Mouse (Mus musculus) embryonic facial prominence, embryonic 15.5 days (tissue): ENCODE results near the gene Bcar3. TPM values are rescaled to one million over a fixed set of nuclear protein-coding genes. Genes with fewer than 3 reads are reported as not detected.

ENCODE experiments used
- ATAC-seq: fragments of 200-750 bp; cut with Nextera tagmentation; 2 replicates; pipeline ENCODE4 v1.8.0; 2017; ENCODE audit warnings: low read depth, moderate TSS enrichment; ENCODE audit not compliant: insufficient number of reproducible peaks, low FRiP score, low TSS enrichment
- H3K27ac ChIP-seq: fragments of 300-500 bp; sonication (generic); replicated peaks from 2 replicates; pipeline ENCODE4 v1.5.1; 2015; ENCODE audit warnings: mild to moderate bottlenecking, inconsistent platforms
- H3K27me3 ChIP-seq: fragments of 300-500 bp; sonication (generic); 2 replicates; pipeline ENCODE4 v1.6.1; 2015; ENCODE audit warnings: inconsistent platforms
- H3K36me3 ChIP-seq: fragments of 300-500 bp; sonication (generic); 2 replicates; pipeline ENCODE4 v1.6.1; 2015; ENCODE audit warnings: mild to moderate bottlenecking, inconsistent platforms
- H3K4me1 ChIP-seq: fragments of 300-500 bp; sonication (generic); 2 replicates; pipeline ENCODE4 v1.6.1; 2015; ENCODE audit warnings: inconsistent platforms
- H3K4me2 ChIP-seq: fragments of 300-500 bp; sonication (generic); replicated peaks from 2 replicates; pipeline ENCODE4 v1.6.1; 2015; ENCODE audit warnings: mild to moderate bottlenecking, inconsistent platforms
- H3K4me3 ChIP-seq: fragments of 300-500 bp; sonication (generic); replicated peaks from 2 replicates; pipeline ENCODE4 v1.5.1; 2015; ENCODE audit warnings: mild to moderate bottlenecking, inconsistent platforms
- H3K9ac ChIP-seq: fragments of 300-500 bp; sonication (generic); 2 replicates; pipeline ENCODE4 v1.6.1; 2015; ENCODE audit warnings: inconsistent platforms
- H3K9me3 ChIP-seq: fragments of 300-500 bp; sonication (generic); replicated peaks from 2 replicates; pipeline ENCODE4 v1.6.1; 2016; ENCODE audit warnings: inconsistent platforms
- WGBS: fragments of 180-500 bp; shearing (Covaris S2); methylation state at CpG from one replicate; pipeline ENCODE4 v1.1.7; 2015; 5-methylcytosine and 5-hydroxymethylcytosine counted together
- polyA plus RNA-seq: library from polyadenylated mRNA; unstranded; fragments of >200 nt; fragmentation: Nextera tagmentation; extraction: Ambion mirVana; gene quantifications from 2 replicates; pipeline ENCODE4 v1.2.1, GENCODE M21; 2015

The Bcar3 gene
- polyA plus RNA-seq, 1 experiment from 2014 or later, result 12.6 TPM

DNA sequence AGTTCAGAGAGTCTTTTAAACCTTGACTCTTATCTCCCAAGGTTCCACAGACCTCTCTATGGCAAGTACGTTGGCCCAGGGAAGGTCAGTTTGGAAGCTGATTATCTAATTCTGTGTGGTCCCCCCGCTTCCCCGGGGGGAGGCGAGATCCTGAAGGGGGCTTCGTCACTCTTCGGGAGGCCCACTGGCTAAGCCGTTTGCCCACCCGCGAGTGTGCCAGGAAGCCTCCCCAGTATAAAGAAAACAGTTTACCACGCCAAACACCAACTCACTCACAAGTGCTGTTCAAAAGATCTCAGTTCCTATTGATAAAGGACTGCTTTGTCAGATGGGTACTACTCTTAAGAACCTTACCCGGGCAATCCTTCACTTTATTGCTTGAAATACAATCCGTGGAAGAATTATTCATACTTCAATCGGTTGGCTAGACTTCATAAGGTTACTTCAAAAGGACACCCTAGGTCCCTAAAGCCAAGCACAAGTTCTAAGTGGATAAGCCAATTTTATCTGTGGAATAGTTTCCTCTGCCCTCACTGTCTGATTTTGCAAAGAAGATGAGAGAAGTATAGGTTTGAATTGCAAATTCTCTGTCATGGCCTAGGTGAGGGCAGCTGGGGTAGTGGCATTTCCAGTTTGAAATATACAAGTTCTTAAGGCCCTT lies 127.2 kb downstream of the Bcar3 start:
- no peak for ATAC-seq
- Histone ChIP-seq H3K27ac (no peak overlapping the region), H3K27me3 (no peaks in the 10 kb centered on the region), H3K4me2 (peak overlapping the region; percentile 94), H3K36me3 (no peaks in the 10 kb centered on the region), H3K4me3 (peak overlapping the region; percentile 74), H3K9me3 (no peaks in the 10 kb centered on the region), H3K4me1 (peaks cover 19% of the 10 kb centered on the region), H3K9ac (no peak overlapping the region)
- WGBS, result 22% methylated on average over 13 of the region's 13 CpGs

- ATAC-seq, result no peak
- H3K4me2 ChIP-seq, result 0 out of 2 replicates have a peak overlapping the region, but pooled peaks have one; percentile 94
- H3K9ac ChIP-seq, result no peak overlapping the region
- 0 out of 2 replicates have a peak overlapping the region, but pooled peaks have one; percentile 74 for H3K4me3 ChIP-seq
- no peak overlapping the region for H3K27ac ChIP-seq
- peaks cover 19% of the 10 kb centered on the region for H3K4me1 ChIP-seq
- H3K27me3 ChIP-seq, result no peaks in the 10 kb centered on the region
- WGBS, result 72% methylated on average over 7 of the region's 7 CpGs
- no peaks in the 10 kb centered on the region for H3K36me3 ChIP-seq
- no peaks in the 10 kb centered on the region for H3K9me3 ChIP-seq
Measured at GRCm38 (mm10) chr3:122421802-122422201, 127.9 kb downstream of the Bcar3 start.

- no peak for ATAC-seq
- no peak overlapping the region for H3K9ac ChIP-seq
- H3K36me3 ChIP-seq, result peaks cover under 1% of the 10 kb centered on the region; the same call in 1 of the 2 replicates
- no peaks in the 10 kb centered on the region for H3K9me3 ChIP-seq
- H3K4me2 ChIP-seq, result no peak overlapping the region
- H3K27ac ChIP-seq, result no peak overlapping the region
- H3K4me1 ChIP-seq, result peaks cover 19% of the 10 kb centered on the region
- 82% methylated on average over 7 of the region's 7 CpGs for WGBS
- H3K27me3 ChIP-seq, result no peaks in the 10 kb centered on the region
- H3K4me3 ChIP-seq, result no peak overlapping the region
Measured at GRCm38 (mm10) chr3:122422276-122422675, 128.3 kb downstream of the Bcar3 start.

- H3K36me3 ChIP-seq, result peaks cover 2% of the 10 kb centered on the region; the same call in 1 of the 2 replicates
- no peaks in the 10 kb centered on the region for H3K9me3 ChIP-seq
- no peak overlapping the region for H3K27ac ChIP-seq
- no peak for ATAC-seq
- no peak overlapping the region for H3K9ac ChIP-seq
- no peak overlapping the region for H3K4me2 ChIP-seq
- H3K27me3 ChIP-seq, result no peaks in the 10 kb centered on the region
- H3K4me3 ChIP-seq, result no peak overlapping the region
- peaks cover 18% of the 10 kb centered on the region for H3K4me1 ChIP-seq
- WGBS, result 87% methylated on average over 7 of the region's 7 CpGs
Measured at GRCm38 (mm10) chr3:122423643-122424042, 129.7 kb downstream of the Bcar3 start.

DNA sequence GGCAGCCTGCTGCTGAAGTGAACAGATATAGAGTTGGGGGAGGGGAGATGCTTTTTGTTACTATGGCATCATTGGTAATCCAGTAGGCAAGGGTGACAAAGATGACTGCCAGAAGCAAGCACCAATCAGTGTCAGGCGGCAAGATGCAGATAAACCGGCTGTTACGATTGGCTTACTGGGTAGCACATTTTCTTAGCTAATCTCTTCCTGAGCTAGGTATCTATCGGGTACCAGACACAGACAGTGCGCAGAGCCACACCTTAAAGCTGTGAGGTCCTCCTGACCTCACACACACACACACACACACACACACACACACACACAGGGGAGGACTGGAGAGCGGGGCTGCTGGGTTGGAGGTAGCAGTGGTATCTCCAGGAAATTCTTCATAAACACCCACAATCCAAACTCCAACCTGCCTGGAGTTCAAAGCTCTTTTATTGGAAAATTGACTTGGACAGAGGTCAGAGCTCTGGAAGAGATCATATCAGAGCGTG lies 134.4 kb downstream of the Bcar3 start:
- Histone ChIP-seq H3K4me3 (no peak overlapping the region), H3K9ac (no peak overlapping the region), H3K27ac (no peak overlapping the region), H3K27me3 (no peaks in the 10 kb centered on the region), H3K4me1 (peaks cover 25% of the 10 kb centered on the region), H3K9me3 (no peaks in the 10 kb centered on the region), H3K36me3 (peaks cover 2% of the 10 kb centered on the region; the same call in 1 of the 2 replicates), H3K4me2 (no peak overlapping the region)
- no peak for ATAC-seq
- WGBS, result 77% methylated on average over 7 of the region's 7 CpGs

DNA sequence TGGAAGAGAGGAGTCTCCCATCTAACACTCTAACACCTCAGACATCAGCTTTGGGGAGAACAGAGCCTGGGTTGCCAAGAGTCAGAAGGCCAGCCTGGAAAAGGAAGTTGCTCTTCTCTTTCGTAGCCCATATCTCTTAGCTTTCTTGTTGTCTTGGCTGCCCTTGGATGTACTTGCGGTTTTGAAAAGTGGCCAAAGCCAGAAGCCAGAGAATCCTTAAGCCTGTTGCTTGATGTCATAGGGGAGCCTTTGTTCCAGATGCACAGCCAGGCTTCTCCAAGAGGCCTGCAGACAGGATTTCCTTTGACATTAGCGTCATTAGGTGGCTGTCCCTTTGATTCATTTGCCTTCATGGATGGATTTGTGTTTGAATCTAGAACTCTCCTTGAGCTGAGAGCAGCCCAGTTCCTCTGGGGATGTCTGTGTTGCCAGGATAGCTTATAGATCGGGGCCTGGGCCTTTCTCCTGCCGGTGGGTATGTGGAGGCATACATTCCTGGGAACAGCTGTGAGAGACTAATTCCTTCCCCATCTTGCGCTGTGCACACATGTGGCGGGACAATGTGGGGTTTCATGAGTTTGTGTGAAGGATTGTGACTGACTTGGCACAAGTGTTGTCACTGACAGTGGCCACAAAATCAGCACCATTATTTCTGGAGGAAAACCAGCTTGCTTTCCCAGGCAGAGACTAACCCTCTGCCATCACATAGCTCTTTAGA lies 137.0 kb downstream of the Bcar3 start:
- no peak overlapping the region for H3K9ac ChIP-seq
- no peak overlapping the region for H3K4me3 ChIP-seq
- H3K27ac ChIP-seq, result peak overlapping the region; percentile 28; the same call in 1 of the 2 replicates
- no peaks in the 10 kb centered on the region for H3K27me3 ChIP-seq
- no peak overlapping the region for H3K4me2 ChIP-seq
- H3K9me3 ChIP-seq, result no peaks in the 10 kb centered on the region
- WGBS, result 55% methylated on average over 7 of the region's 7 CpGs
- ATAC-seq, result no peak; the same call in 1 of the 2 replicates
- peaks cover 27% of the 10 kb centered on the region for H3K4me1 ChIP-seq
- peaks cover 2% of the 10 kb centered on the region; the same call in 1 of the 2 replicates for H3K36me3 ChIP-seq

DNA sequence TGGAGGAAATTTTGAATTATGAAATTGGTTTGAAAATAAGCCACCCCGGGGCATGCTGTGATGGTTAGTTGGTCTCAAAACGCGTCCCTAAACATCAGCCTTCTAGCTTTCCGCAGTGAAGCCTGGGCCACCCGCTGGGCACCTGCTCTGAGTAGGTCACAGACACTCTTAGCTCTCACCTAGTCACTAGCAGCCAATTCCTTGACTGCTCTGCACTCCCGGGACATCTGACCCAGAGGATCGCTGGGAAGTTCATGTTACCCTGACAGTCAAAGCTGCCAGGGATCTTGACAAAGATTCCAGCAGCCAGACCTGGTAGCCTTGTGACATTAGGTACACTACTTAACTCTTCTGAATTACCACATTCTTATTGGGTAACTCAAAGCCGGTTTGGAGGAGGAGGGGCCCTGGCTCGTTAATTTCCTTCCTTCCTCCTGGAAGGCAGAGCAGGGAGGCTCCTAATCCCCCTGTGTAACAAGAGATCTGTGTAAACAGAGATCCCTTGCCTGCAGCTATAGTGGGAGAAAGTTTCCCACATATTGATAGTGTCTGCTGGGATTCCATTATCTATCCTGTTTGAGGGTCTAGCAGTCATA lies 139.0 kb downstream of the Bcar3 start:
- ATAC-seq, result no peak
- Histone ChIP-seq H3K4me1 (peaks cover 27% of the 10 kb centered on the region), H3K9me3 (no peaks in the 10 kb centered on the region), H3K27ac (no peak overlapping the region), H3K36me3 (no peaks in the 10 kb centered on the region), H3K9ac (no peak overlapping the region), H3K4me3 (no peak overlapping the region), H3K27me3 (no peaks in the 10 kb centered on the region), H3K4me2 (no peak overlapping the region)
- WGBS, result 22% methylated on average over 9 of the region's 9 CpGs

GRCm38 (mm10) chr3:122433975-122434626 lies 140.2 kb downstream of the Bcar3 start:
- H3K4me3 ChIP-seq, result no peak overlapping the region
- H3K27me3 ChIP-seq, result no peaks in the 10 kb centered on the region
- H3K4me2 ChIP-seq, result no peak overlapping the region
- WGBS, result 89% methylated on average over 5 of the region's 5 CpGs
- no peaks in the 10 kb centered on the region for H3K9me3 ChIP-seq
- H3K27ac ChIP-seq, result no peak overlapping the region
- no peak for ATAC-seq
- H3K4me1 ChIP-seq, result peaks cover 27% of the 10 kb centered on the region
- no peaks in the 10 kb centered on the region for H3K36me3 ChIP-seq
- H3K9ac ChIP-seq, result no peak overlapping the region

GRCm38 (mm10) chr3:122434983-122435935 lies 141.3 kb downstream of the Bcar3 start:
- no peak overlapping the region for H3K27ac ChIP-seq
- no peak overlapping the region for H3K4me3 ChIP-seq
- peaks cover 27% of the 10 kb centered on the region for H3K4me1 ChIP-seq
- no peaks in the 10 kb centered on the region for H3K9me3 ChIP-seq
- H3K9ac ChIP-seq, result no peak overlapping the region
- WGBS, result 89% methylated on average over 8 of the region's 8 CpGs
- H3K4me2 ChIP-seq, result no peak overlapping the region
- H3K36me3 ChIP-seq, result no peaks in the 10 kb centered on the region
- no peak for ATAC-seq
- H3K27me3 ChIP-seq, result no peaks in the 10 kb centered on the region

DNA sequence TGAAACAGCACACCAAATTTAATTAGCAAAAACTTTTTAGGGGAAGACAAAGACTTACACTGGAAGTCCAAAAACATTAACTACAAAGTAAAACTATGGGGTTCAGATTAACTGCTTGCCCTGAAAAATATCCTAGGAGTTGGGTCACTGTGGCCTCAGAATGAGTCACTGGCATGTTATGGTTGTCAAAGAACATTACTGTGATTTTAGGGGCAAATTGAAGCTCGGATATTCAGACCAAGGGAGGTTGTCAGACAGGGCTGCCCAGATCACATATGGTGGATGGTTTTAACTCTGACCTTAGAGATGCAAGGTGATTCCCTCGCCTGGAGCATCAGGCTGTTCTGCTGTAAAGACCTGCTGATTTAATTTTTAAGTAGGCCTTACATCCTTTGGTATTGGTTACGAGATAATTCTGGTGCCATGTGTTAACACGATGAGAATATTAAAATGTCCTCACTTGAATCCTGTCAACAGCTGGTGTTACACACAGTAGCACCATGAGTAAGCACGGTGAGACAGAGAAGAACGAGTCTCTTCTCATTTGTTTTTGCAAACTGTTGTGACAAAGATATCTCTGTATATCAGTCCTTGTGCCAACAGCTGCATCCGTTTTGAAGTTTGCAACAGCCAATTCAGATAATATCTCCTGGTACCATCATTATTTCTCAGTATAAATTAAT lies 144.3 kb downstream of the Bcar3 start:
- H3K27ac ChIP-seq, result no peak overlapping the region
- H3K36me3 ChIP-seq, result no peaks in the 10 kb centered on the region
- H3K9me3 ChIP-seq, result no peaks in the 10 kb centered on the region
- no peak for ATAC-seq
- no peak overlapping the region for H3K9ac ChIP-seq
- H3K4me3 ChIP-seq, result no peak overlapping the region
- H3K27me3 ChIP-seq, result no peaks in the 10 kb centered on the region
- WGBS, result 51% methylated on average over 7 of the region's 7 CpGs
- H3K4me1 ChIP-seq, result peaks cover 3% of the 10 kb centered on the region
- H3K4me2 ChIP-seq, result no peak overlapping the region
